Mouse (Mus musculus): ENCODE results near the gene Plppr3.

Gene Plppr3

GRCm38 (mm10) chr10:79821731-79822130, 52.7 kb downstream of the Plppr3 start:
- no peak for DNase-seq (ENCODE audit: extremely low spot score, low spot score)

GRCm38 (mm10) chr10:79820782-79821181, 53.7 kb downstream of the Plppr3 start, which contains the start of gene Misp:
TSS of gene Misp (plus strand) at chr10:79820989.
- no peak for DNase-seq (ENCODE audit: extremely low spot score, low spot score)

- no peak for DNase-seq (ENCODE audit: extremely low spot score, low spot score)
Measured at GRCm38 (mm10) chr10:79820277-79820676, 54.2 kb downstream of the Plppr3 start.

- no peak for DNase-seq (ENCODE audit: extremely low spot score, low spot score)
Measured at GRCm38 (mm10) chr10:79819606-79820005, 54.8 kb downstream of the Plppr3 start.

DNA sequence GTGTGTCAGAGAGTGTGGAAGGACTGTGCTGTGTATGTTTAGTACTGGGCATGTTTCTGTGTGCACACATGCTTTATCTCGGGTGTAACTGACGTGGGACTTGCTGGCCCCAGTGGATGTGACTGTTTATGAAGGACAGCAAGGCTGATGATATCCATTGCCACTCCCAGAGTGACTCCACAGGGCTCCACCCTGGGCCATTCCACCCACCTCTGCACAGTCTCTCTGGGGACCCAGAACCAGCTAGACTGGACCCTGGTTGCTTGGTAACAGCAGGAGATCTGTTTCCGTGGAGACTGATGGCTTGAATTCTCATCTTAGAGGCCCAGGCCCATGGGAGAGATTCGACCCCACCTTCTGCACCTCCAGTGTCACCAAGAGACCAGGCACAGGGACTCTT, 56.2 kb downstream of the Plppr3 start:
- no peak for DNase-seq (ENCODE audit: extremely low spot score, low spot score)

DNA sequence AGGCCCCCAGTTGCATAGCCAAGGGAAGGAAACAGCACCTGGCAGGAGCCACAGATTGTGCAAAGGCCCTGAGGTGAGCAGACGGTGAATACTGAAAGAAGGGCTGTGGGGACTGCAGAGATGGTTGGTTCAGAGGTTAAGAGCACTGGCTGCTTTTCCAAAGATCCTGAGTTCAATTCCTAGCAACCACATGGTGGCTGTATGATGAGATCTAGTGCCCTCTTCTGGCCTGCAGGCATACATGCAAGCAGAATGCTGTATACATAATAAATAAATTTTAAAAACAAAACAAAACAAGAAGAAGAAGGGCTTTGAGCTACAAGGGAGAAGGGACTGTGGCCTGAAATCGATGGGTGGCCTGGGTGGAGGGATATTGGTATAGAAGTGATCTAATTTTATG, 57.3 kb downstream of the Plppr3 start:
- no peak for DNase-seq (ENCODE audit: extremely low spot score, low spot score)

GRCm38 (mm10) chr10:79815671-79816494, 58.6 kb downstream of the Plppr3 start:
- no peak for DNase-seq (ENCODE audit: extremely low spot score, low spot score)

DNA sequence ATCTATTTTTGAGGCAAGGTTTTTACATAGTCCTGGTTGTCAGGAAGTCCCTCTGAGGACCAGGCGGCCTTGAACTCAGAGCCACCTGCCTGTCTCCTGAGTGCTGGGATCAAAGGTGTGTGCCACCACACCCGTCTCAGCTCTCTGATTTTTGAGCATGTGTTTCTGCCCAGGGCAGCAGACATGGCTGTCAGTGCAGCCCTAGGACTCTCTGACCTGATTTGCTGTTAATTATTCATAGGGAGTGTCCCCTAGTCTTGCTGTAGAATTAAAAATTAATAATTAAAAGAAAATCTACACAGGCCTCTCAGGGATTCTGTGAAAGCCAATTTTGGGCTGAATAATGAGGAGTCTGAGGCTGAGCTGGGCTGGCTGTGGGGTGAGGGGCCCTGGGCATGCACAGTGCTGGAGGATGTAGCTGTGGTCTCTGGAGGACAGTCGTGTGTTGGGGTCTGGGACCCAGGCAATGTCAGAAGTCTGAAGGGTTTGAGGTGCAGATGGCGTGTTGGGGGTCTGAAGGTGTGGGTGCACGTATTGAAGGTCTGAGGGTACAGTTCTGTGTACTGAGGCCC, 60.1 kb downstream of the Plppr3 start:
- DNase-seq (ENCODE audit: extremely low spot score, low spot score): no peak

- peak; percentile 92 for DNase-seq (ENCODE audit: extremely low spot score, low spot score)
Measured at GRCm38 (mm10) chr10:79811736-79812637, 62.4 kb downstream of the Plppr3 start.
